Mouse (Mus musculus): ENCODE data around the gene Ranbp9. TPM values are rescaled to one million over a fixed set of nuclear protein-coding genes. Genes with fewer than 3 reads are reported as not detected.

Gene Ranbp9
- total and polyA plus RNA-seq, 3 experiments: 17.1 to 25.9 TPM; not detected in 1

DNA sequence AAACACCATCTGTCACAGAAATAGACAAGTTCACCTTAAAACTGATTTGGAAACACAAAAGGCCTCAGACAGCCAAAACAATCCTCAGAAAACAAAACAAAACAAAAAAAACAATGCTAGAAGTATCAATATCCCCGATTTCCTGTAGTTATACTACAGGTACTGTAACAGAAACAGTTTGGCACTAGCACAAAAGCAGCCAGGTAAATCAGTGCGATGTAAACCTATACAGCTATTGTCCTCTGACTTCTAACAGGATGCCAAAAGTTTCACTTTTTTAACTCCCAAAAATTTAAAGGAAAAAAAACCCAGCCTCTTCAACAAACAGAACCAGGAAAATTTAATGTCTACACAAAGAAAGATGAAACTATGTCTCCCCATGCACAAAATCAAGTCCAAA, 28.9 kb downstream of the Ranbp9 start:
- Histone ChIP-seq H3K27ac (ENCODE audit: control insufficient read depth, low read depth, low read length) (no peak overlapping the region), H3K9ac (ENCODE audit: control insufficient read depth, low read depth, low read length, poor library complexity, severe bottlenecking) (no peak overlapping the region), H3K4me3 (ENCODE audit: control insufficient read depth in 1 of 2, insufficient read depth in 1 of 2, low read depth in 2 of 2, low read length in 2 of 2) (no peak overlapping the region), H3K36me3 (ENCODE audit: control insufficient read depth in 1 of 2, insufficient read depth in 2 of 2, low read length in 2 of 2) (peaks cover 0 to 11% of the 10 kb centered on the region in 2 experiments; a peak in 3 of 4 replicates), H3K9me3 (replicated peaks; ENCODE audit: insufficient read depth, low read length) (no peaks in the 10 kb centered on the region), H3K27me3 (ENCODE audit: control insufficient read depth in 1 of 2, insufficient read depth in 2 of 2, low read length in 2 of 2) (no peaks in the 10 kb centered on the region), H3K79me2 (ENCODE audit: control insufficient read depth, insufficient read depth, low read length, poor library complexity) (peaks cover 25% of the 10 kb centered on the region), H3K4me1 (ENCODE audit: control insufficient read depth in 1 of 2, insufficient read depth in 2 of 2, low read length in 2 of 2) (peaks cover 0 to 2% of the 10 kb centered on the region in 2 experiments; a peak in 2 of 4 replicates)
- TF ChIP-seq HCFC1 (IDR thresholded peaks at IDR 0.05; ENCODE audit: low read depth, low read length): no peak
- TF ChIP-seq CTCF (IDR thresholded peaks at IDR 0.05 in 2 of 3, conservative IDR thresholded peaks at IDR 0.05 in 1 of 3; ENCODE audit: control insufficient read depth in 1 of 3, insufficient read depth in 1 of 3, low read depth in 2 of 3, low read length in 3 of 3, poor library complexity in 1 of 3, severe bottlenecking in 1 of 3): no peak
- no peak for TF ChIP-seq POLR2AphosphoS5 (IDR thresholded peaks at IDR 0.05; ENCODE audit: borderline replicate concordance, low read depth, low read length)
- TF ChIP-seq SIN3A (IDR thresholded peaks at IDR 0.05; ENCODE audit: low read length): no peak
- no peak for TF ChIP-seq ZC3H11A (IDR thresholded peaks at IDR 0.05; ENCODE audit: low read depth, low read length)
- TF ChIP-seq MXI1 (IDR thresholded peaks at IDR 0.05; ENCODE audit: low read depth, low read length): no peak
- TF ChIP-seq UBTF (IDR thresholded peaks at IDR 0.05; ENCODE audit: borderline replicate concordance, insufficient read depth, low read depth, low read length): no peak
- TF ChIP-seq SMC3 (IDR thresholded peaks at IDR 0.05; ENCODE audit: low read depth, low read length): no peak
- TF ChIP-seq MAX (IDR thresholded peaks at IDR 0.05; ENCODE audit: low read length): no peak
- DNase-seq (ENCODE audit: low read depth, low spot score): no peak

DNA sequence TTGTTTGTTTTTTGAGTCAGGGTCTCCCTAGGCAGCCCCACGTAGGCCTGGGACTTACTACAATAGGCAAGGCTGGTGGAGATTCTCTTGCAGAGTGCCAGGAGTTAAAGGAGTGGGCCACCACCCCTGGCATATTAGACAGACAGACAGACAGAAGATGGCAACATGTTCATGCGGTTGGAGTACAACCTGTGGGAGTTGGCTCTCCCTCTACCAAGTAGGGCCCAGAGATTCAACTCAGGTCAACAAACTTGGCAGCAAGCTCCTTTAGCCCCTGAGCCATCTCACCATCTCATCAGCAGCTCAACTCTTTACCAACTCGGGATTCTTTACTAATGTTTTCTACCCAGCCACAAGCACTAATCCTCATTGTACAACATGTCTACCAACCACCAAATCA, 30.4 kb downstream of the Ranbp9 start:
- TF ChIP-seq UBTF (IDR thresholded peaks at IDR 0.05; ENCODE audit: borderline replicate concordance, insufficient read depth, low read depth, low read length) (no peak), CHD2 (IDR thresholded peaks at IDR 0.05; ENCODE audit: low read length) (no peak), POLR2AphosphoS5 (IDR thresholded peaks at IDR 0.05; ENCODE audit: borderline replicate concordance, low read depth, low read length) (no peak), MYB (IDR thresholded peaks at IDR 0.05; ENCODE audit: low read depth, low read length) (no peak), TBP (IDR thresholded peaks at IDR 0.05; ENCODE audit: low read depth, low read length) (no peak), BHLHE40 (IDR thresholded peaks at IDR 0.05; ENCODE audit: borderline replicate concordance, low read depth, low read length) (no peak), SIN3A (IDR thresholded peaks at IDR 0.05; ENCODE audit: low read length) (no peak)
- H3K27me3 ChIP-seq (ENCODE audit: control insufficient read depth in 1 of 2, insufficient read depth in 2 of 2, low read length in 2 of 2): no peaks in the 10 kb centered on the region
- H3K9ac ChIP-seq (ENCODE audit: control insufficient read depth, low read depth, low read length, poor library complexity, severe bottlenecking): no peak overlapping the region
- H3K4me3 ChIP-seq (ENCODE audit: control insufficient read depth in 1 of 2, insufficient read depth in 1 of 2, low read depth in 2 of 2, low read length in 2 of 2): no peak overlapping the region
- peaks cover 0 to 11% of the 10 kb centered on the region in 2 experiments; a peak in 3 of 4 replicates for H3K36me3 ChIP-seq (ENCODE audit: control insufficient read depth in 1 of 2, insufficient read depth in 2 of 2, low read length in 2 of 2)
- H3K79me2 ChIP-seq (ENCODE audit: control insufficient read depth, insufficient read depth, low read length, poor library complexity): peaks cover 27% of the 10 kb centered on the region
- H3K9me3 ChIP-seq (replicated peaks; ENCODE audit: insufficient read depth, low read length): no peaks in the 10 kb centered on the region
- peaks cover 2% of the 10 kb centered on the region in 2 experiments; a peak in 2 of 4 replicates for H3K4me1 ChIP-seq (ENCODE audit: control insufficient read depth in 1 of 2, insufficient read depth in 2 of 2, low read length in 2 of 2)
- no peak for DNase-seq (ENCODE audit: low read depth, low spot score)
- no peak overlapping the region for H3K27ac ChIP-seq (ENCODE audit: control insufficient read depth, low read depth, low read length)

- peaks cover 0 to 2% of the 10 kb centered on the region in 2 experiments; a peak in 1 of 4 replicates for H3K4me1 ChIP-seq (ENCODE audit: control insufficient read depth in 1 of 2, insufficient read depth in 2 of 2, low read length in 2 of 2)
Observed at GRCm38 (mm10) chr13:43447721-43448120, 33.4 kb downstream of the Ranbp9 start.

More at GRCm38 (mm10) chr13:43447721-43448120, 33.4 kb downstream of the Ranbp9 start:
- no peak overlapping the region for H3K9ac ChIP-seq (ENCODE audit: control insufficient read depth, low read depth, low read length, poor library complexity, severe bottlenecking)
- no peak for DNase-seq (ENCODE audit: low read depth, low spot score)
- peaks cover 29% of the 10 kb centered on the region for H3K79me2 ChIP-seq (ENCODE audit: control insufficient read depth, insufficient read depth, low read length, poor library complexity)
- H3K4me3 ChIP-seq (ENCODE audit: control insufficient read depth in 1 of 2, insufficient read depth in 1 of 2, low read depth in 2 of 2, low read length in 2 of 2): no peak overlapping the region
- TF ChIP-seq MEF2A (IDR thresholded peaks at IDR 0.05; ENCODE audit: extremely low read depth, insufficient replicate concordance, low read depth, low read length, poor library complexity, severe bottlenecking) (no peak), TAL1 (IDR thresholded peaks at IDR 0.05; ENCODE audit: low read length) (no peak), MYB (IDR thresholded peaks at IDR 0.05; ENCODE audit: low read depth, low read length) (no peak), USF2 (IDR thresholded peaks at IDR 0.05; ENCODE audit: borderline replicate concordance in 1 of 2, insufficient read depth in 1 of 2, low read depth in 1 of 2, low read length in 2 of 2) (no peak), ZNF384 (IDR thresholded peaks at IDR 0.05; ENCODE audit: low read depth, low read length) (no peak), JUND (IDR thresholded peaks at IDR 0.05; ENCODE audit: low read depth, low read length) (no peak), MXI1 (IDR thresholded peaks at IDR 0.05; ENCODE audit: low read depth, low read length) (no peak), TCF12 (IDR thresholded peaks at IDR 0.05; ENCODE audit: low read depth, low read length) (no peak), CTCF (IDR thresholded peaks at IDR 0.05 in 2 of 3, conservative IDR thresholded peaks at IDR 0.05 in 1 of 3; ENCODE audit: control insufficient read depth in 1 of 3, insufficient read depth in 1 of 3, low read depth in 2 of 3, low read length in 3 of 3, poor library complexity in 1 of 3, severe bottlenecking in 1 of 3) (no peak), ELF1 (IDR thresholded peaks at IDR 0.05; ENCODE audit: low read depth, low read length) (no peak), MAFK (IDR thresholded peaks at IDR 0.05; ENCODE audit: borderline replicate concordance, low read depth, low read length) (no peak), ETS1 (IDR thresholded peaks at IDR 0.05; ENCODE audit: low read depth, low read length) (no peak), GABPA (IDR thresholded peaks at IDR 0.05; ENCODE audit: low read depth, low read length) (no peak), HCFC1 (IDR thresholded peaks at IDR 0.05; ENCODE audit: low read depth, low read length) (no peak)
- H3K27ac ChIP-seq (ENCODE audit: control insufficient read depth, low read depth, low read length): no peak overlapping the region
- no peaks in the 10 kb centered on the region for H3K9me3 ChIP-seq (replicated peaks; ENCODE audit: insufficient read depth, low read length)
- no peaks in the 10 kb centered on the region for H3K27me3 ChIP-seq (ENCODE audit: control insufficient read depth in 1 of 2, insufficient read depth in 2 of 2, low read length in 2 of 2)
- peaks cover 0 to 11% of the 10 kb centered on the region in 2 experiments; a peak in 3 of 4 replicates for H3K36me3 ChIP-seq (ENCODE audit: control insufficient read depth in 1 of 2, insufficient read depth in 2 of 2, low read length in 2 of 2)
